Mouse (Mus musculus) left cerebral cortex, adult 9 months (tissue): ENCODE results near the gene Ap2a2.

ENCODE experiments used
- DNase-seq, 2 experiments: peaks; one replicate each; pipeline ENCODE4 v3.0.0; 2022; ENCODE audit warnings: low spot score in 2 of 2

The Ap2a2 gene

DNA sequence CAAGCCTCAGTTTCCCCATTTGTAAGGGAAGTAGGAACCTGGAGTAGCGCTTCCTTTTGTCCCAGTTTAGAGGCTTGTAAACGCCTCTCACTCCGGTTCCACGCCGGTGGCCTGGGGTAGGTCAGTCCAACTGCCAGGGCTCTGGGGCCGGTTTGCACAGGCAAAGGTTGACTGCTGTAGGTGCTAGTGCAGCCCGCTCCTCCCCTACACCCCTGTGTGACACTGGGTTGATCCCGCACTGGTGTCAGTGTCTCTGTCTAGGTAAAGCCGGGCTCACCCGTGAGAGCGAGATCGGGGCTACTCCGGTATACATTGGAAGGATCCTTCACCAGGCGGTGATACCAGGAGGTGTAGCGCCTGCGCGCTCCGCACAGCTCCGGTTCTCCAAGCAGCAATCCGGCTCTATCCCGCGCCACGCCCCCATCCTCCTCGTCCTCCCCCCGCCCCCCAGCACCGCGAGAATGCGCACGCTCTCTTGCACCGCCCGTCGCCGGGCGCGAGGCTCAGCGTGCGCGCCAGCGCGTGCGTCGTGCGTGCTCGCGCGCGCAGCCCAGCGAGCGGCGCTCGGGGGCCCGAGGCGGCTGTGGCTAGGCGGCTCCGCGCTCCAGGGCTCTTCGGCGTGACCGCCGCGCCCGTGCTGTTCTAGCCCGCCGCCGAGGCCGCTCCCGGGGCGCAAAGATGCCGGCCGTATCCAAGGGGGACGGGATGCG lies at the start of gene Ap2a2:
TSS of gene Ap2a2 (plus strand) at position 492 of the 710 bp plus-strand sequence.
- DNase-seq, result peak; percentile 73 to 86

DNA sequence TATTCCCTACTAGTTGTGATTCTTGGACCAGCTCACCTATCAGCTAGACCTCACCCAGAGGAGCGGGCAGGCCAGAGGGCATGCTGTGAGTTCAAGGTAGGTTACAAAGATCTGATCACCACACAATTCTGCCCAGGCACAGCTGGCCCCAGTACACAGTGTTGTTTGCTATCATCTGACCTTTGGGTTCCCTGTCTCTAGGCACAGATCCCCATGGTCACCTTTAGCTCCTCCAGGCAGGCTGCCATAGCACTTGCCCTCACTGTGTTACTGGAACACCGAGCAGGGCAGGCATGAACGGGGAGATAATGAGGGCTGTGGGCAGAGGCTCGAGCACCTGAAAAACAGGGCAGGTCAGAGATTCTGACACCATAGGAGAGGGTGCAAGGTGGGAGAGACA lies 44.3 kb upstream of the Ap2a2 start:
- DNase-seq, result no peak

DNA sequence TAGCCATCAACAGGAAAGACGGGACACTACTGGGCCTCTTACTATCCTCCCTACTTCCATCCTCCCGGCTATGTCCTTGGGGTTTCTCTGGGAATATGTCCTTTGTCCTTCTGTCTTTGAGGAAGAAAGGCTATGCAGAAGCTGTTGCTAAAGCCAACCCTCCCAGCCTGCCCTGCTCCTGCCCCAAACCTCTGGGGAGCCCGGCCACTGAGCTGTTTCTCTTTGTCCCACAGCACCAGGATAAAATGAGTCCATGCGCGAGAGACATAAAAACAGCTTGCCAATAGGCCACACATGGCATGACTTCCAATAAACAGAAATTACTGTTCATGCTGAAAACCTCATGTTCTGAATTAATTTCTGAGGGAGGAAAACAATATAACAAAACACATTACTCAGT lies 43.7 kb upstream of the Ap2a2 start:
- no peak for DNase-seq

DNA sequence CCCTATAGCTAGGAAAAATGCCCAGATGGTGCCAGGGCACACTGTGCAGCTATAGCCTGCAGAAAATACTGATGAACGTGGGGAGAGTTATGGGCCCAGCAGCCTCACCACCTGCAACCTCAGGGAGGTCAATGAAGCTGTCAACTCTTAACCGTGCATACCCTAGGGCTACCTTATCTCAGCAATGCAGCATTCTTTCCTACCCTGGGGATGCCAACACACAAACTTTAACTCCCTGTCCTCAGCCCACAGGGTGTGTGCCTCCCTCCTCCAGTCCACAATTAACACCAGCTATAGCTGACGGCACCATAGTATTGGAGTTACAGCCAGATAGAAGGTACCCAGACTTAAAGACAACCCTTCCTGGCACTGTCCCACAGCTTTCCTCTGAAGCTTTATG lies 43.0 kb upstream of the Ap2a2 start:
- DNase-seq, result no peak

DNA sequence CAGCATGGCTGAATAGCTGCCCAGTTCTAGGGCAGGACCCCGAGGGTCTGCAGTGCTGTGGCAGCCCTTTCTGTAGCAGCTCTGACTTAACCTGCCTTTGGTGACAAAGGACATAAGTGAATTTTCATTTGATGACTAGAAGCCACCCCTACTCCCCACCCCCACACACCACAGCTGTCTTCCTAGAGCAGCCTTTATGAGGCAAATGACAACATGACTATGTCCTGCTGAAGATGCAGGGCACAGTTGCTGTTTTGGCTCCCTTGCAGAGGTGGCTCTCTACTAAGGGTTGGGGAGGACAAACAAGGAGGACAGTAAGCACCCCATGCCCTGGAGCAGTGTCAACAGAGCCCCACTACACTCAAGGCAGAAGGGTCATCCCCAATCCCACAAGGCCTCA lies 42.2 kb upstream of the Ap2a2 start:
- no peak for DNase-seq

DNA sequence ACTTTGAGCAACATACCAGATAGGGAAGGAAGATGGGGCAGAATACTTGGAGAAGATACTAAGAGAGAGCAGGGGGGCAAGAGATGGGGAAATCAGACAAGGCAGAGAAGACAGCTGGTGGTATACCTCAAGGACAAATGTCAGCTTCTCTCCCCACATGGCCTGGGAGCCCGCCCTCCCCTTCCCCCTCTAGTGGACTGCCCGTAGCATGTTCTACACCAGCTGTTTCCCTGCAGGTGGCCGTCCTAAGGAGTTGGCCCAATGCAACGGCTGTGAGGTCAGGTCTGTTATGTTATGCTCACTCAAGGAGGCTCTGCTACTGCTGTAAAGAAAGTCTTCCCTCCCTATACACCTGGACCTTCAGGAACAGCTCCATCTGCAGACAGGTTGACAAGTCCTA lies 39.0 kb upstream of the Ap2a2 start:
- no peak for DNase-seq

DNA sequence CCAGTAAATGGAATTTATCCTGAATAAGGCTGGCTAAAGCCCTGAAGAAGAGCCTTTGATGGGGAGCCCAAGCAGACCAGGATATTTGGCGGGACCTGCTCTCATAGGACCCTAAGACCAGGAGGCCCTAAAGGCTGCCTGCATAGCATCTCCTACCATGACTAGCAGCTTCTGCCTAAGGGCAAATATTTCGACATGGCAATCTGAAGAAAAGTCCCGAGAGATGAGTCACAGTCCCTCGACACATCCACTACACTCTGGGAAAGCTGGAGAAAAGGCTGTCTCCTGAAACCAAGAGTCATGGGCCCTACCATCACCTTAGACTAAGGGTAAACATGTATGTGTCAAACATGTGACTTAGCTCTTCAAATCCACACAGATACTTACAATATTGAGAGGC lies 37.7 kb upstream of the Ap2a2 start:
- DNase-seq, result no peak

DNA sequence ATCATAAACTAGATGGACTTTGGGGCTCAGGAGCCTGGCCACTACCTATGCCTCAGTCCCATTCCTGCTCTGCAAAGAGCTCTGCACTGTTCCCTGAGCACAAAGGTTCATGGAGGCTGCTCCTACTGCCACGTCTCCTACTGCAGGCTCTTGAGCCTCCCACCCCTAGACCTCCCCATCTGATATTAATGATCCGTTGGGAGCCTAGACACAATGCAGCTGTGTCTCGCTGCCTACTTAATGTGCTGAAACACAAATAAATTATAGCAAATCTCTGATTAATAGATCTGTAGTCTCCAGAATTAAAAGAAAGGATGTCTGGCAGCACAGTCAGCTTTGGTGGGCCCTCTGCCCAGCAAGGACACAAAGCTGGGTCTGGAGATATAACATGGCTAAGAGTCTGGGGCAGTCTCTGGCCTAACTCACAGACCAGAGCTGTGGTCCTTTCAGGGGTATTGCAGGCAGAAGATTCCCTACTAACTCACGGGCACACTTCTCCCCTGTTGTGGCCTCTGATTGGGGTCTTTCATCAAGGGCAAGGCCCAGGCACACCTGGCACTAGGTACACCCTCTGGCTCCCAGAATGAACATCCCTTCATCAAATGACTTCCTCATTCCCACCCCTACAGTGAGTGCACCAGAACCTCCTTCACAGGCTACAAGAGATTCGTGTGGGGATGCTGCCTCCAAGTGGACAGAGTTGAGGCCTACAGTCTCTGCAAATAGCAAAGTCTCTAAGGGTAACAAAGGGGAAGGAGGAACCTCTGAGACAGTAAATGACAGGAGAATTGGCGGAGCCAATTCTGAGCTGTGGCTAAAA lies 37.0 kb upstream of the Ap2a2 start:
- DNase-seq, result peak; percentile 62 to 86

DNA sequence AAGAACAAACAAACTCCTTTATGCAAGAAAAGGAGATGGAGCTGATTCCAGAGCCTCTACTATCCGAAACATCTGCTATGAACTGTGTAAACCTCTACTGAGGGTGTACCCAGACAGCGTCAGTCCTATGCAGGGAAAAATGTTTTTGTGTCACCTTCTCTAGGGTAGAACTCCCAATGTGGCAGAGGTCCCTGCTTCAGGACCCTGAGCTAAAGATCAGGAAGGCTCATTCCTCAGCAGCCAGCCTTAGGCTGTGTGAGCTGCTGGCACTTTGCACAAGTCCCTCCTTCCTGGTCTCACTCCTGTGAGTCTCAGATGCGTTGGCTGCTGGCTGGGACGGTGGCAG lies 36.4 kb upstream of the Ap2a2 start:
- DNase-seq, result no peak

DNA sequence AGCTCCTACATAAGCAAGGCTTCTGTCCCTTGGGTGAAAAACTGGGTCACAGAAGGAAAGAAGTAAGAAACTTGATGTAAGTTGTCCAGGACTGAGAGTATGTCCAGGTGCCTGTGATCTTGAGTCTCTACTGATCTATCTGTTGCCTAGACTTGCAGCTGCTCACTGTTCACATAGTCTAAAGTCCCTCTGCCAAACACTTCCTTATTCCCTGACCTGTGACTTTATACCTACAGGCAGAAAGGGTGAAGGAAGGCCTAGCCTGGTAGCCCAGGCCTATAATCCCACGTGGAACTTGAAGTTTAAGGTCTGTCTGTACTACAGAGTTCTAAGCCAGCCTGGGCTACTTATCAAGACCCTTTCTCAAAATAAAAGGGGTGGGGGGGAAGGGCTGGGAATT lies 26.4 kb upstream of the Ap2a2 start:
- no peak for DNase-seq

DNA sequence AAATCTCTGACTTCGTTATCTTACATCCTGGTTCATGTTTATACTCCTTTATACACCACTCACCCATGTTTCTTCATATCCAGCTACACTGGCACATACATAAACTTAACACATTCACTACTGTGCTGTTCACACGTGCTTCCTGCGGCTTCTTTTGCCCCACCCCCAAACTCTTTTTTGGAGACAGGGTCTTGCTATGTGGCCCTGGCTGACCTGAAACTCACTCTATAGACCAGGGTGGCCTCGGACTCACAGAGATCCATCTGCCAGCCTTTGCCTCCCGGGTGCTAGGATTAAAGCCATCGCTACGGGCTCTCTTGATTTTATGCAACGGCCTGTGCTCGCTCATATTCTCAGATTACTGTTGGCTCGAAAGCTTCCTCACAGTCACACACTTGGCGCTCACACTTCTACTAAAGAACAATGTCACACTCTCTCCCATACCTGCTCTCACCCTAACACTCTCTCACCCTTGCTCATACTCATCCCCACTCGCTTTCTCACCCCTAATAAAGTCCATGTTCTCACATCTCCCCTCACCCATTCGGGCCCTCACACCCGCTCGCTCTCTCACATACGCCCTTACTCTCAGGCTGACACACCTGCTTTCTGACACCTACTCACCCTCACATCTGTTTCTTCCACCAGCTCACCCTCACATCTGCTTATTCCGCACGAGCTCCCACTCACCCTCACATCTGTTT lies 23.0 kb upstream of the Ap2a2 start:
- no peak for DNase-seq

DNA sequence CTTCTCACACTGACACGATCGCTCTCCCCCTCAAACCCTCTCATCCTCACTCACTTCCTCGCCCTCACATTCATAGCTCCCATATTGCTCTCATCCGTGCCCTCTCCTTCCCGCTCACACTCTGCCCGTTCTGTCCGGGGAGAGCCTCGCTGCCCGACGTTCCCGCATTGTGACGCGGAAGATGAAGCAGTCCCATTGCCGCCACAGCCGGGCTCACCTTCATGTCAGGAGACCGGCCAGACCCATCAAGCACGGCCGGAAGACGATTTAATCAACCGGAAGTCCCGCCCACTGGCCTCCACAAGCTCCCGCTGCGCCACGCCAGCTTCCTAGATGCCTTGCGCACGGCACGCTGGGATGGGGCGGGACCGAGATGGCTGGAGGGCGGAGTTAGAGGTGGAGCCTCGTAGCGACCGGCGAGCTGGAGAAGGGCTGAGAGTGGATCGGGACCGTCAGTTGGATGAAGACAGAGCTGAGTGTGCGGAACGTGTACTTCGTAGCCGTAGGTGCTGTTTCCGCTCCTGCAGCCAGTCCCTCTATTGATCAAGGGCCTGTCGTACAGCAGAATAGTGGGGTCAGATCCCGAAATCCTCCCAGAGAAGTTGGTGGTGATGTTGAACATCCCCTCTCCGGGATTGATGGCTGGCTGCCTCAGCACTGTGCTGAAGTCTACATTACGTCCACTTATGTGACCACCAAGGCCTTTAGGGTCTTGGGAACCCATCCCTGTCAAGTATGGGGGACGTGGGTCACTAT lies 22.2 kb upstream of the Ap2a2 start, which contains the start of gene Chid1:
TSS of gene Chid1 (minus strand) at position 302 of the 756 bp plus-strand sequence.
- DNase-seq, result peak; percentile 90 to 97

DNA sequence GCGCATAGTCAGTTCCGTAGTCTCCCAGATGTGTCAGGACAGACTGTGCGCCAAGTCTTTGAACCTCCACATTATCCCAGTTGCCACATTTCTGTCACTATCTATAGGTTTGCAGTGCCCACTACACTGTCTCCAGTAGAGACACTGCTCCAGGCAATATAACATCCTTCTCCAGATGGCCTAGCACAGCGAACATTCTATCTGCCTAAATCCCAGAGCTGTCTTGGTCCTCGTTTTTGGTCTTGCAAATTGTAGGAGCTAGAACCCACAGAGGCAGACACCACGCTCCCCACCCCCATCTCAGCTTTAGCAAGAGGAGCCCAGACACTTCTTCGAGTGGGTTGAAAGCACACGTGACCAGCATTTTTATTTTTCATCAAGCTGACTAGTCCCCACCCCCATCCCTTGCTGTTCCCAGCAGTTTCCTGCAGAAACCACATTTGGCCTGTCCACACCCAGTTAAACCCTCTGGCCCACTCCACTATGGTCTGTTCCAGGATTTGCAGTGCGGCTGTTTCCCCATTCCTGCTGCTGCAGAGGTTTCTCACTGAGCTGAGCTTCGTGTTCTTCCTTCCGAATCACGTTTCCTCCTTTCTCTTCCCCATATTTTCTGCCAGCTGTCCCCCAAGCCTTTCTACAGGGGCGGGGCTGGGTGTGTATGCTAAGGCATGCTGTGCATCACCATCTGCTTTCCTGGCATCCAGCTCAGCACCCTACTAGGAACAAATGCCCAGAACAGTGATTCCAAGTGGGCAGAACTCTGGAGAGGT lies 21.5 kb upstream of the Ap2a2 start:
- peak; percentile 76 to 88 for DNase-seq

DNA sequence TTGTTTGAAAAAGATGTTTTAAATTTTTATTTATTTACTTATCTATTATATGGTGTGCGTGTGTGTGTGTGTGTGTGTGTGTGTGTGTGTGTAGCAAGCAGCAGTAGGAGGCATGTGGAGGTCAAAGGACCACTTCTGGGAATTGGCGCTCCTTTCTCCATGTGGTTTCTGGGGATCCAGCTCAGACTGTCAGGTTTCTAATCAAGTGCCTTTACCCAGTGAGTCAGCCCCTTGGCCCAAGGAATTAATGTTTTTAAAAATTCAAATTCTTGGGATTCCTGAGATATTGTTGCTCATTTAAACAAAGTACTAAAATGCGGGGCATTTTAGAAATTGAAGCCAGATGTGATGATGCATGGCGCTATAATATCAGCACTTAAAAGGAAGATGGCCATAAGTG lies 20.3 kb upstream of the Ap2a2 start:
- no peak for DNase-seq

DNA sequence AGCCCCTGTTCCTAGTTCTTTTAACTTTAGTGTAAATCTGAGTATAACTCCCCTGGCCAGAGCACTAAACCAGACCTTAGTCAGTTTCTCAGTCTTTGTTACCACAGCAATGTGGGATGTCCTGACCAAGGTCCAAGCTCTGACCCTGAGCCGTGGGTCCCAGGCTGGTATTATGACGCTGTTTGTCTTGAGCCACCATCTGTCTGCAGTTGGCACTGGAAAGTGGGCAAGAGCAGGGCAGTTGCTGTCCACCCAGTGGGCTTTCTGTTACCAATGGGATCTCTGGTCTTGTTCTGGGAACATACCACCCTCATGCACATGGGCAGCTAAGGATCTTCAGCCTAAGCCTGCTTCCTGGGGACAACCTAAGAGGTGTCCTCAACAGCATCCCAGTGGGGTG lies 19.4 kb upstream of the Ap2a2 start:
- no peak for DNase-seq

DNA sequence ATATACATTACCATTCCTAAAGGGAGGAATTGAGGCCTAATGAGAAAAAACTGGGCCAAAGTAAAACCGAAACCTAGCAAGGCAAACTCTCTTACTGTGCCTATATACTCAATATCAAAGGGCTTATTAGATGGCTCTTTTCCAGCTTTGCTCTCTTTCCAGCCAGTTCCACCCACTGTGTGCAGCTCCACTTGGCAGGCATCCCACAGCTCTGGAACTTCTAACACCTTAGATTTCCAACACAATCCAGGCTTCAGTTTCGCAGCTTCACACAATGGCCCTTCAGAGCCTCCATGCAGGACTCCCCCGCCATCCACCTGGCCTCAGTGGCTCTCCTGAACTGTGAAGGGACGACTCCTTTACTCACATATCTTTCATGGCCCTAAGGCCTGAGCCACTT lies 17.3 kb upstream of the Ap2a2 start:
- DNase-seq, result no peak

DNA sequence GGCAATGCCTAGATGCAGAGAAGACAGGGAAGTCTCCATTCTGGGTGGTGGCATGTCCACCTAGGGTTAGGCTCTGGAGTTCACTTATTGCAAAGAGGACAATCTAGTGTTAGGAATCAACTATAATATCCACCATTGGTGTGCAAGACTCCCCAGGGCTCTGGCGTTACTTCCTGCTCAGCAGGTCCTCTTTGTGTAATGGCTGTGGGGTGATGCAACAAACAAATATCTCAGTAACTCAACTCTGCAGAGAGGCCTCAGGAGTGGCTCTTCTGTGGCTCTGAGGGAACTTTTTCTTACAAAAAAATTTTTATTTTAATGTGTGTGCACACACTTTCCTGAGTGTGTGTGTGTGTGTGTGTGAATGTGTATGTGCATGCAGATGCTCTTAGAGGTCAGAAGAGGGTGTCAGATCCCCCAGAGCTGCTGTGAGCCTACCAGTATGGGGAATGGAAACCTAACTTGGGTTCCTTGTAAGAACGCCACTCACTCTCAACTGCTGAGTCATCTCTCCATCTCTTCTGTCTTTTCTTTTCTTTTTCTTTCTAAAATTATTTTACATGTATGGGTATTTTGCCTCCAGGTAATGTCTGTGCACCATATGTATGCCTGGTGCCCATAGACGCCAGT lies 12.4 kb upstream of the Ap2a2 start:
- DNase-seq, result no peak

DNA sequence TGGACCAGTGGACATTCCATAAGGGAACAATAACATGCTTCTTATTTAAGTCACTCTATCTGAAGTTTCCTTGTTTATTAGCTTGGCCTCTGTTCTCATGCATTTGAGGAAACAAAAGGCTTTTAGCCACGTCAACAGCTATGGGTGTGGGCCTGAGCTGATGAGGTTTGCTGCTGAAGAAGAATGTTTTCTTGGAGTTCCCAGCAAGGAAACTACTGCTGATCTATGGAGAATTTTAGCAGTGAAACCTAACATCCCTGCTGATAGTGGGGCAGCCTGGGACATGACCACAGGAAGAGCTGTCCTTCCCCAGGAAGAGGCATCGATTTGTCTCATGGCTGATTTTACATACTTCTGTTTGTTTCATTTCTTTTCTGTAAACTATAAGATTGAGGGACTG lies 11.5 kb upstream of the Ap2a2 start:
- DNase-seq, result no peak

DNA sequence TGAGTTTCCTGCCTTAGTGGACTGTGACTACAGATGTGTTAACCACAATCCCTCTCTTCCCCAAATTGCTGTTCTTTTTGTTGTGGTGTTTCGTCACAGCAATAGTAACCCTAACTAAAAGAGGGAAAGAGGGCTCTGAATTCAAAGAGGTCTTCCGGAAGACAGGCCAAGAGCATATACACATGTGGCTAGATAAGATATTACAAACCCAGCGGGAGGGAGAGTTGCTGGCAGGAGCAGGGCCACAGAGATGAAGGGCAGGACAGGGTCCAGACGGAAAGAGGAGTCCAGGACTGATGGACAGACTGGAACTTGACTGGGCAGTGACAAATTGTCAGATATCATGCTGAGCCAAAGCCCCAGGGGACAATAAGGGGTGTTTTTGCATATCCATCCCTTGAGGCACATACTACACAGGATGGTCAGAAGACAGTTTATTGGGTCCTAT lies 3.6 kb upstream of the Ap2a2 start:
- DNase-seq, result no peak

DNA sequence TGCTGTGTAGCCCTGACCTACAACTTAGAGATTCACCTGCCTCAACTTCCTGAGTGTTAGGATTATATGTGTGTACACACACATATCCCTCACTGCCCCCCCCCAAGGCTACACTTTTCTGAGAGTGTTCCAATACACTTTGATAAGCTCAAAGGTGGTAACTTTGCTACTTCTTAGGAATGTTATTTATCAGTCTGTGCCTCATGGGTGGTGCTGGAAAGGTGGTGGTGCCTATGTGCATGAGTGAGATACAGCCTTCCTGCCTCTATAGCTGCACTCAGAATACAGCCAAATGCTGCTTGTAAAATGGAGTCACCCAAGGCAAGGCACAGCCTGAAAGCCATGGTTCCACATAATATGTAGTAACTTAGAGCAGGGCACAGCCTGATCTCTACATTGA lies 3.0 kb upstream of the Ap2a2 start:
- DNase-seq, result no peak
